Mouse (Mus musculus) brain, embryonic 18.5 days (tissue): Measurements from ENCODE around the gene Vmn1r89.

Experiments used
- DNase-seq: peaks from one replicate; pipeline ENCODE4 v3.0.0-alpha.2; 2012; ENCODE audit warnings: low read depth, low spot score

The Vmn1r89 gene

DNA sequence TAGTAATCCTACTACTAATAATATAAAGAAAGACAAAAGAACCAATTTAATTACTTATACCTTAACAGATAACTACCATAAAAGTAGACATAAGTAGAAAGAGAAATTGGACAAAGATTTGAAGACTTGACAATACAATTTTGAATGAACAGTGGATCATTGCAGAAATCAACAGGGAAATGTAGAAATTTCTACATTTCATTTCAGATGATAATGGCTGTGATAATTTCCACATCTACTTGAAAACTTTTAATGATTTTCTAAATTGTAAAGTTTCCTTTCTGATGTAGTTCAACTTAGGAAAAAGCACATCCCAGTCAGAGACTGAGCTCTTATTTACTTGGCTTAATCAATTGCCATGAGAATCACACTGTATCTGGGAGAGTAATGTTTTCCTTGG, at the start of gene Vmn1r89:
Vmn1r89 (plus strand) TSS at position 301 of the 400 bp plus-strand sequence.
- no peak for DNase-seq

DNA sequence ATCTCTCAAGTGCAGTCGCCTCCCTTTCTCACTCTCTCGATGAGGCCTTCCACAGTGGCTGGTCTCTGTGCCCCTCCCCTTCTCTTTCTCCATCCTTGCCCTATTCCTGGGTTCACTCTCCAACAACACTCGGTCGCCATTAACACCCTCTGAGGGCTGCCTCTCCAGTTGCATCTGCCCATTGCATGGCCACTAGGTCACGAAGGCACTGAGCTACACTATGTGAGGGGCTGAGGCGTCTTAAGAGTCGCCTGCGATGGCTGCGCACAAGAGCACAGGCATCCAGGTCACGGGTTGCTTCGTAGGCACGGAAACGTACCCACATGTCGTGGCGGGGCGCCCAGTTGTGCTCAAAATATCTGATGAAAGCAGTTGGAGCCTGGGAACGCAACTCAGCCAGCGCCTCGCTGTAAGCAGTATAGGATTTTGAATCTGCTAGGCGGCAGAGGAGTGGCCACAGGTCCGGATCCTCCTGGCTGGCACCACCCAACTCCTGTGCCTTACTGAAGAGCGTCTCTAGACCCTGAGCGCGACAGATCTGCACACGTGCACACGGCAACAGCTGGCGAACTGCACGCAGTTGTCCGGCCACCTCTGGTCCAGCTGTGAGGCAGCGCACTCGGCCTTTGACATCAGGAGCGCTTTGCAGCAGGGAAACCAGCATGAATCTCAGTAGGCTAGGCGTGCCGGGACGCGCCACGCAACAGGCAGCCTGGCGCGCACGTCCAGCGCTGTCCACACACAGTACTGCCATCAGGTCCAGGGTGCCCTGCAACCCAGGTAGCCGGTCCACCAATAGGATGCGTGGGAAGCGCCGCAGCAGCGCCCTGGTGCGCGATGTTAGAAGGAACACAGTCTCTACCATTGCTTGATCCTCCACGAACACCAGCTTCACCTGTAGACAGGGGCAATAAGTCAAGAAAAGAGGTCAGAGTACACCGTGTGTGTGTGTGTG, 48.2 kb downstream of the Vmn1r89 start:
- no peak for DNase-seq

DNA sequence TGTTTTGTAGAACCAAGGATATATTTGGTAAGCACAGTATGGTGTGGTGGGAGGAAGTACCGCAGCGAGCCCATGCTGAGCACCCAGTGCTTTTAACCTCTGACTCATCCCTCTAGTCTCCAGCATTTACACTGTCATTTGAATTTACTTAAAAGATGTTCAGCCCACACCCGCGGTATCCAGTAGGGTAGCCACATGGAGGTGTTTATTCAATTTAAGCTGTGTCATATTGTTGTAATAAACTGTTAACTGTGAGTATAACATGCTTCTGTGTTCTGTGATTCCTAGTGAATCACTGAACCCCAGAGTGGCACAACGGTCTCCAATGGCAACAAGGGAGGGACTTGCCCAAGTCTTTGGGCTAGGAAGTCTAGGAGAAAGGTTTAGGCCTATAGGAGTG, 51.0 kb downstream of the Vmn1r89 start:
- DNase-seq = no peak

DNA sequence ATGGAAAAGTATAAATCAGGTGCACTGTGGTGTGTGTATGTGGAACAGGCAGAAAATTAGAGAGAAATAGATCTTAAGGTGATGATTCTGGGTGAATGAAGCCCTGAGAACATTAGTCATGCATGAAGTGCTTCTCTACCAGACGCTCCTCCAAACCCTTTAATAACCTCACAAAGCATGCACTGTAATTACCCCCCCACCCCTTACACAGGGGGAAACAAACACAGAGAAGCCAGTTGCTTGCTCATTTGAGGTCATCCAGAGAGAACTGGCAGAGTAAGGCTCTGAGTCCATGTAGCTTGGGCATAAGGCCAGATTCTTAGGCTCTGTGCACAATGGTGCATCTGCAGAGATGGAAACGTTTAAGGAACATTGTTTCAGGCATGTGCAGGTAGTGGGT, 51.6 kb downstream of the Vmn1r89 start:
- DNase-seq = no peak

DNA sequence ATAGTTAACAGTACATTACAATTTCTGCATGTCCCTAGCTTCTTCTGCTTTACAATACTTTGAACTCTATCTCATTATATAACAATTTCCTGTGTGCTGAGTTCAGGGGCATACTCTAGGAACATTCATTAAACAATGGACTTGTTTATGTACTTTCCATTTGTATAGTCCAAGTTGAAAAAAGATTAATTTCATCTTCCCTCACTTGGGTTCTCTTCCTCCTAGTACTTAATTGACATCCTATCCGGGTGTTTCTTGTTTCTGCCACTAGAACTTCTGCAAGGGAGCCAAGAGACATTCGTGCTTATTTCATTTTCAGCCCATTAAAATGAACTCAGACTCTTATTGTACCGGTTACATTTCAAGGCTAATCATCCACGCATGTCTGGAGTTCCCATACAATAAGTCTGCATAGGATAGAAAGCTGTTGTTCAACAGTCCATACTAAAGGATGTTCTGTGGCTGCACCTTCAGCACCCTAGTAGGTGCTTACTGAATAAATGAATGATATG, 56.0 kb downstream of the Vmn1r89 start:
- DNase-seq = no peak

DNA sequence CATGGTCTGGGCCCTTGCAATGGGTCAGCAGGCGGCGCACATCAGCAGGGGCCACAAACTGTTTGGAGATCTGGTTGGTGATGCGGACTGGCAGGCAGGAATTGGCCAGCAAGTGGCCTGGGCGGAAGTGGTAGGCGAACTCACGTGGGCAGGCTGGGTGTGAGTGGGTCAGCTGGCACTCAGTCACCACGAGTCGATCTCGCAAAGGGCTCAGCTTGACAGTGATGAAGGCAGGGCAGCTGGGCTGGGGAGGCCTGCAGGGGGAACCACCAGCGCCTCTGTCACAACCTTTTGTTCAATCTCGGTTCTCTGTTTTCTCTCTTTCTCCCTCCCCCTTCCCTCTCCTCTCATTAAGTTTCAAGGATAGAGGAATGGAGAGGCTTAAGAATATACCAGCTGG, 56.6 kb downstream of the Vmn1r89 start:
- no peak for DNase-seq
